Mouse (Mus musculus) myocyte (in vitro differentiated cells): ENCODE measurements around the gene Stxbp1.

Experiments used
- CEBPB ChIP-seq: IDR thresholded peaks from 2 replicates; pipeline ENCODE4 v1.6.1; 2011; ENCODE audit warnings: mild to moderate bottlenecking, moderate library complexity; ENCODE audit not compliant: poor library complexity, insufficient read depth, severe bottlenecking
- E2F4 ChIP-seq: IDR thresholded peaks from one replicate; pipeline ENCODE4 v1.6.1; 2011; ENCODE audit warnings: mild to moderate bottlenecking, control low read depth, moderate library complexity; ENCODE audit not compliant: insufficient read depth
- MAX ChIP-seq: IDR thresholded peaks from one replicate; pipeline ENCODE4 v1.6.1; 2011; ENCODE audit warnings: low read depth, mild to moderate bottlenecking, control low read depth
- MYOD1 ChIP-seq, 3 experiments: IDR thresholded peaks; one replicate each; pipeline ENCODE4 v1.6.1; 2011; ENCODE audit warnings: control low read depth in 2 of 3, low read depth in 2 of 3, mild to moderate bottlenecking in 2 of 3, moderate library complexity in 1 of 3; ENCODE audit not compliant: insufficient read length in 2 of 3, control insufficient read depth in 1 of 3
- POLR2A ChIP-seq: IDR thresholded peaks from one replicate; pipeline ENCODE4 v1.6.1; 2011; ENCODE audit warnings: low read depth, mild to moderate bottlenecking, control low read depth, moderate library complexity; ENCODE audit not compliant: insufficient read length
- POLR2AphosphoS2 ChIP-seq: IDR thresholded peaks from one replicate; pipeline ENCODE4 v1.6.1; 2011; ENCODE audit warnings: low read depth, control low read depth; ENCODE audit not compliant: insufficient read length
- SRF ChIP-seq: IDR thresholded peaks from one replicate; pipeline ENCODE4 v1.6.1; 2011; ENCODE audit warnings: low read depth; ENCODE audit not compliant: control insufficient read depth, insufficient read length
- TCF12 ChIP-seq: IDR thresholded peaks from one replicate; pipeline ENCODE4 v1.6.1; 2011; ENCODE audit warnings: mild to moderate bottlenecking, control low read depth; ENCODE audit not compliant: poor library complexity, insufficient read depth, severe bottlenecking
- TCF3 ChIP-seq: IDR thresholded peaks from one replicate; pipeline ENCODE4 v1.6.1; 2011; ENCODE audit warnings: low read depth, control low read depth; ENCODE audit not compliant: insufficient read length
- USF1 ChIP-seq: IDR thresholded peaks from one replicate; pipeline ENCODE4 v1.6.1; 2011; ENCODE audit warnings: low read depth, mild to moderate bottlenecking, control low read depth, moderate library complexity

GRCm38 (mm10) chr2:32758503-32758902 lies 88.5 kb downstream of the Stxbp1 start:
- no peak for TF ChIP-seq POLR2A
- no peak for TF ChIP-seq USF1
- TF ChIP-seq TCF3: no peak
- TF ChIP-seq CEBPB: no peak
- TF ChIP-seq TCF12: no peak
- TF ChIP-seq MAX: no peak
- no peak for TF ChIP-seq E2F4
- no peak for TF ChIP-seq POLR2AphosphoS2
- TF ChIP-seq MYOD1 (IDR thresholded peaks at IDR 0.05; ENCODE audit: control insufficient read depth in 1 of 3, insufficient read length in 2 of 3, low read depth in 2 of 3): no peak
- TF ChIP-seq SRF: no peak
